Mouse (Mus musculus): Measurements from ENCODE around the gene Rp9.

GRCm38 (mm10) chr9:22503581-22503980 is 34.0 kb upstream of the Rp9 start:
- TF ChIP-seq CTCF (IDR thresholded peaks at IDR 0.05; ENCODE audit: insufficient read depth, low read length): no peak
- no peak for TF ChIP-seq POLR2A (IDR thresholded peaks at IDR 0.05; ENCODE audit: borderline replicate concordance, extremely low read depth, low read depth, low read length)

Data from lung, adult 2 months (tissue).